Mouse (Mus musculus) subcutaneous adipose tissue, adult 2 months (tissue): ENCODE measurements around the gene Wdr13. TPM values are rescaled to one million over a fixed set of nuclear protein-coding genes. Genes with fewer than 3 reads are reported as not detected.

Source experiments
- polyA plus RNA-seq: library from polyadenylated mRNA; depleted of rRNA; stranded (reverse); fragments of >200 nt; gene quantifications from 2 replicates; pipeline ENCODE4 v1.2.3, GENCODE M21; 2012; ENCODE audit warnings: low replicate concordance; rRNA removed

Wdr13 gene
- 84.0 and 125 TPM in 2 replicates for polyA plus RNA-seq

DNA sequence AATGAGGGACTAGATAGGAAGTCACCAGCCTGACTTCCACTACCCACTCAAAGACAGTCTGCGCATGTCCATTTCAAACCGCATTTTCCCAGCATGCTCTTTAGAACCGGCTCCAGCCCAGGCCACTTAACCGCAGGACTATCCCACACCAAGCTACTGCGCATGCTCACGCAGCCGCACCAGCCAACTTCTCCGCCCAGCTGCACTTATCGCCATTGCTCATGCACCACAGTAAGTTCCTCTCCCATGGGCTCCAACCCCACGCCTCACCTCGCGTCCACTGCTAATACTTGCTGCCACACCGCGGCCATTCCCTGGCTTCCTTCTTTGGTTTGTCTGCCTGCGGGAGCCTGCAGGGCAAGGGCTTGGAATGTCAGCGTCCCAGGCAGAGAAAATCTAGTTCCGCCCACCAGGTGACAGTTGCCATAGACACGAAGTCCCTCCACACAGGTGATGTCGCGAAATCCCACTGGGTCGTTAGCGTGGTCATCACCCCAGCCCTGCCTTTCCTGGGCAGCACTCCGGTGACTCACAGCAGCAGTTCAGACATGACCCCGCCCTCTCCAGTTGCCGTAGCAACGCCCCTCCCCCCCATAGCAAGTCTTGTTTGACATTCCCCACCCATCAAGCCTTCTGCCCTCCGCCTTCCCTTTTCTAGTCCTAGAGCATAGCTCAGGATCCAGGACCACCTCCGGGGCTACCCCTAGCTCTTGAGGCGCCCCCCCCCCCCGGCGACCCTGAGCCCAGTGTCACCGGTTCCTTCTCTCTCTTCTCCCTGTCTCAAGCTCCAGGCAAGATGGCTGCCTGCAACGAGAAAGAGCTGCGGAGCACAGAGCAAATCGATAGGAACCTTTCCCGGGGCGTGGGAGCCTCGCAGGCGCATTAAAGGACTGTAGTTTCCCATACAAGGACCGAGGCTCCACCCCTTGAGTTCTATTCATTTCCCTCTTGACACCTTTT lies at the start of gene Wdr13:
Wdr13 (minus strand) TSS at position 876 of the 960 bp plus-strand sequence.

DNA sequence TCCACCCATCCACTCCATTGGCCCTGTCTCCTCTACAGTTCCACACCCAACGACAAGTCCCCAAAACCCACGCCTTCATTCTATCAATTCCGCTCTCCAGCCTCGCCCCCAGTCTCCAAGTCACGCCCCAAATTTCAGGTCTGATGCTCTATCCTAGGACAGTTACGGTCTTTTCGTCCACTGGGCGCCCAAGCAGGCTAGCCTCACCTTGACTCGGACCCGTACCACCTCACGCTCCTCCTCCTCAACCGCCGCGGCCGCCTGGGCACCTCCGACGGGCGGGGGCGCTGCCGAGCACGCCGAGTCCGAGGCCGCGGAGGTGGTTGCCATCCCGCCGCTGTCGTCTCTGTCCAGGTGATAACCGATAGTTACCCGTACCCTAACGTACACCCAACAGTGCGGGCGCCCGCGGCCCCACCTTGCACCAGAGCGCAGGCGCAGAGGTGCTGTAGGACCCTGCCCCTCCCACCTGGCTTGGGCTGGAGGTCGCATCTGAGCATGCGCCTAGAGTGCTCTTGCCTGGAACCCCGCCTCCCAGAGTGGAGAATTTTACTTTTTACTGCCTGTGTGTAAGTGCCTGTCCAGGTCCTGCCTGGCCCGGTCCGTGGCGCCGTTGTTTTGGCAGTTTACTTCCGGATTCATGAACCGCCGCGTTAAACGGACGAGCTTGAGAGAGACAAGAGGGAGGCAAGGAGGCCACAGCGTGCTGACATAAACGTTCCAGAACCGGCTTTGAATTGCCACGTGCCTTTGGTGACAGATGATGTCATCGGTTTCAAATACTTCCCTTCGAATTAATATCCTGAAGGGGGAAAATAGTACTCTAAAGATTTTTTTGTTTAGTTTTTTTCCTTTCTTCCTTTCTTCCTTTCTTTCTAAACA lies 43.1 kb upstream of the Wdr13 start, which contains the start of gene Tbc1d25:
Tbc1d25 (minus strand) TSS at position 678 of the 882 bp plus-strand sequence.

DNA sequence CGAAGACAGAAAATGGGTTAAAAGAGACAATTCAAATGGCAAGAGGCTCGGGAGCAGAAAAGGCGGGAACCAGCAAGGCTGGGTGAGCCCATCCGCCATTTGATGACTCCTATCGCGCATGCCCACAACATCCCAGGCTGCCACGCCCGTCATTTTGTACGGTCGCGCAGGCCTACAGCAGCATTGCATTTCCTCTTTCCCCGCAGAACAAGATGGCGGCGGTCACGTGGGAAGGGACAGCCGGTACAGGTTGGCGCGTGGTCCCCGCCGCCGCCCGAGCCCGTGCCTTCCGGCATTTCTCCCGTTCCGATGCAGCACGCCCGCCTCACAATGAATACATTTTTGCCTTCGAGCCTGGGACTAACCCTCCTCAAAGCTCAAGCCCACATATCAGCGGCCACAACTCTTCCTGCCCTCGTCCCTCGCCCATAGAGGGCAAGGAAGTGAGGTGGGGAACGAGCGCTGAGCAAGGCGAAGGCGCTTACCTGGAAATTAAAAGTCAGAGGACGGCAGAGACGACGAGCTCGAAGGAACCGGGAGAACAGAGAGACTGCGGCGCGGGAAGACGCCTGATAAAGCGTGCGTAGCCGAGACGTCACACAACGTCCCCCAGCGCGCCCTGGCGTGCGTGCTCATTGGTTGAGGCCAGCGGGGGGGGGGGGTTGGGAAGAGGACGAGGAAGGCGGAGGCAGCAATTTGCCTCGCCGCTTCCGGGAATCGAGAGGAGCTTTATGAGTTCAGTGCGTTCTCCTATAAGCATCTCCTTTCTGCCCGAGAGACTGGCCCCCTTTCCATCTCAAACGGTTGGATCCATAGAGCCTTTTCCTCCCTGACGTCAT lies 12.7 kb upstream of the Wdr13 start, which contains the start of gene Rbm3:
Rbm3 (minus strand) TSS at position 728 of the 839 bp plus-strand sequence.

DNA sequence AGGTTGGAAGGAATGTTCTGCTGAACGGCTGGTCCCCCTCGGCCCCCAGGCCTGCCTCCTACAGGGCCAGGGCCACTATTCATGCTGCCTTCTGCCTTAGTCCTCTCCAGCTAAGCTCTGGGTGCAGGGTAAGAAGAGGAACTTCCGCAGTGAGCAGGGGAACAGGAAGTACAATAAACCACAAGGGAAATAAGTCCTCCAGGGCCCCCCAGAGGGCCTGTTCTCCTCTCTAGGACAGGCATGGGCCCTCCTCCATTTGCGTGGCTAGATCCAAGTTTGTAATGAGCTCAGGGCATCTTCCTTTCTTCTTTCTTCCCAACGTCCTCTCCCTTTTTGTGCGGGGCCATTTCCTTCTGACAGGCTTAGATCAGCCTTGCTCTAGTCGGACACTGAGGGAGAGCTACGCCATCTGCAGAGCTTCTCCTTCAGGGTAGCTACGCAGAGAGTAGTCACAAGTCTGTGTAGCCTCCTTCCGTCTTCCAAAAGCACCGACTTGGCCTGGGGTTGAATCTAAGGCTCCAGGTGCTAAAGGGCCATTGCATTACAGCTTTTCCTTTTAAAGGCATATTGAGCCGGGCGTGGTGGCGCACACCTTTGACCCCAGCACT lies 42.2 kb downstream of the Wdr13 start, which contains the start of gene Was:
Was (minus strand) TSS at position 153 of the 608 bp plus-strand sequence.

GRCm38 (mm10) chrX:8074430-8075014 lies 58.2 kb downstream of the Wdr13 start, which contains the start of gene Suv39h1:
Suv39h1 (minus strand) TSS chrX:8074760.

Other genes with a start within 250 kb of the Wdr13 start
- gene Slc35a2, start 248.9 kb downstream of the Wdr13 start, polyA plus RNA-seq, result 57.9 and 69.0 TPM in 2 replicates
- 52.5 and 69.5 TPM in 2 replicates for gene Pqbp1, start 233.6 kb downstream of the Wdr13 start, polyA plus RNA-seq
- 31.6 and 39.6 TPM in 2 replicates for gene Timm17b, start 233.5 kb downstream of the Wdr13 start, polyA plus RNA-seq
- not detected in 2 replicates for gene Gm10491, start 225.1 kb downstream of the Wdr13 start, polyA plus RNA-seq
- not detected in 2 replicates for gene Gm10490, start 223.3 kb downstream of the Wdr13 start, polyA plus RNA-seq
- 0.24 TPM in 1 of 2 replicates, not detected in the other for gene Pcsk1n, start 213.1 kb downstream of the Wdr13 start, polyA plus RNA-seq
- not detected in 2 replicates for gene Eras, start 204.3 kb downstream of the Wdr13 start, polyA plus RNA-seq
- gene Hdac6, start 185.0 kb downstream of the Wdr13 start, polyA plus RNA-seq, result 23.6 and 53.9 TPM in 2 replicates
- gene Gata1, start 154.8 kb downstream of the Wdr13 start, polyA plus RNA-seq, result 0.26 and 1.4 TPM in 2 replicates
- gene Glod5, start 114.4 kb downstream of the Wdr13 start, polyA plus RNA-seq, result not detected in 2 replicates
- gene Suv39h1, start 58.1 kb downstream of the Wdr13 start, polyA plus RNA-seq, result 10.4 and 24.1 TPM in 2 replicates
- gene Was, start 42.4 kb downstream of the Wdr13 start, polyA plus RNA-seq, result 4.9 and 6.4 TPM in 2 replicates
- 78.4 and 136 TPM in 2 replicates for gene Rbm3, start 13.0 kb upstream of the Wdr13 start, polyA plus RNA-seq
- 15.1 and 22.4 TPM in 2 replicates for gene Tbc1d25, start 43.3 kb upstream of the Wdr13 start, polyA plus RNA-seq
- gene Ebp, start 60.6 kb upstream of the Wdr13 start, polyA plus RNA-seq, result 81.3 and 98.9 TPM in 2 replicates
- gene Porcn, start 73.6 kb upstream of the Wdr13 start, polyA plus RNA-seq, result 28.2 and 61.6 TPM in 2 replicates
- gene Ftsj1, start 119.5 kb upstream of the Wdr13 start, polyA plus RNA-seq, result 38.1 and 48.9 TPM in 2 replicates
- gene Slc38a5, start 138.2 kb upstream of the Wdr13 start, polyA plus RNA-seq, result 0.62 and 10.9 TPM in 2 replicates
- gene Ssxb10, start 194.5 kb upstream of the Wdr13 start, polyA plus RNA-seq, result not detected in 2 replicates
- not detected in 2 replicates for gene Ssxb9, start 234.1 kb upstream of the Wdr13 start, polyA plus RNA-seq